Mouse (Mus musculus) hematopoietic stem cell, adult 5-6 weeks (primary cell): ENCODE data around the gene Tbx18. TPM values are rescaled to one million over a fixed set of nuclear protein-coding genes. Genes with fewer than 3 reads are reported as not detected.

Experiments
- ATAC-seq, 2 experiments: fragments of 125-278 bp in 1 of 2; replicated peaks in 1 of 2; 2 replicates each; pipeline ENCODE4 v1.8.0; 2016 to 2017; ENCODE audit warnings: inconsistent platforms in 2 of 2, mild to moderate bottlenecking in 2 of 2, moderate number of reproducible peaks in 2 of 2, low read depth in 1 of 2, moderate TSS enrichment in 1 of 2; ENCODE audit not compliant: low FRiP score in 2 of 2, poor library complexity in 2 of 2, severe bottlenecking in 2 of 2, insufficient read depth in 1 of 2, low TSS enrichment in 1 of 2
- total RNA-seq: library from RNA; stranded (forward); fragments of 172-1452, 232-1000 nt; gene quantifications from 2 replicates; pipeline ENCODE4 v1.2.3, GENCODE M21; 2017

Gene Tbx18
- total RNA-seq, 1 experiment from 2014 or later = not detected

DNA sequence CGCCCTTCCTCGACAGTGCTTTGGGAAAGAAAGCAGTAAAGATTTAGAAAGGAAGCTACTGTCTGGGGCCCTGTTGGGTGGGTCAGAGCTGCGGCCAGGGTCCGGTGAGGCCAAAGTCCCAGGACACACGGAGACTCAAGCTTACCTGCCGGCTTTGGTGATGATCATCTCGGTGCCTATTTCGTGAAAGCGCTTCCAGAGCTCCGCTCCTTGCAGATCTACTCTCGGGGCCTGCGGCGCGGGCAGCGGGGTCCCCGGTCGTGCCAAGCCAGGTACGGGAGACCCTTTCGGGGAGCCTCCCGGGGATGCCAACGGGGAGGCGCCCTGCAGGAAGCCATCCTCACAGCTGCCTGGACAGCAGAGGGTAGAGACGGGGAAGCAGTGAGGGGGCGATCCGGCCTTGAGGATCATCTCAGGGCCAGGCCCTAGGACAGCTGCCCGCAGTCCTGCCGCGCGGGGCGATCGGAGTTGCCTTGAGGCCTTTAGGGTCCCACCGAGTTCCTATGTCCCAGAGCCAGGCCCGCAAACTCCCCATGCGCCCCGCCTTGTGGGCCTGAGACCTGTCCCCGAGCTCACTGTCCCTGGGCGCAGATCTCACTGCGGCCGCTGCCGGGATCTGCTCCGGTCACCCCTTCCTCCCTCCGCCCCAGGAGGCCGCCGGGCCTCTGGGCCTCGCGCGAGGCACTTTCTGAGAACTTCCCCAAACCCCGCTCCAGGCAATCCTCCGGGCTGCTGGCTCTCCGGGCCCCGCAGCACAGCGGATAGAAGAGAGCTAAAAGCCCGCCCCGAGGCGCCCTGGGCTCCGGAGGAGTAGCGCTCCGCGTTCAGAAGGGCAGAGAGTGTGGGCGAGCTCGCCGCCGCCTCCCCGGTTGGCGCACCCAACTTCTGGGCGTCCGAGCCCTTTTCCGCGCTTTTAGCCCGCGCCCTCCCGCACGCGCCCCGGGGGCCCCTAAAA, 1.5 kb downstream of the Tbx18 start:
- ATAC-seq = peak; percentile 63 to 72

GRCm38 (mm10) chr9:87728107-87728506, 3.0 kb downstream of the Tbx18 start:
- ATAC-seq = no peak

DNA sequence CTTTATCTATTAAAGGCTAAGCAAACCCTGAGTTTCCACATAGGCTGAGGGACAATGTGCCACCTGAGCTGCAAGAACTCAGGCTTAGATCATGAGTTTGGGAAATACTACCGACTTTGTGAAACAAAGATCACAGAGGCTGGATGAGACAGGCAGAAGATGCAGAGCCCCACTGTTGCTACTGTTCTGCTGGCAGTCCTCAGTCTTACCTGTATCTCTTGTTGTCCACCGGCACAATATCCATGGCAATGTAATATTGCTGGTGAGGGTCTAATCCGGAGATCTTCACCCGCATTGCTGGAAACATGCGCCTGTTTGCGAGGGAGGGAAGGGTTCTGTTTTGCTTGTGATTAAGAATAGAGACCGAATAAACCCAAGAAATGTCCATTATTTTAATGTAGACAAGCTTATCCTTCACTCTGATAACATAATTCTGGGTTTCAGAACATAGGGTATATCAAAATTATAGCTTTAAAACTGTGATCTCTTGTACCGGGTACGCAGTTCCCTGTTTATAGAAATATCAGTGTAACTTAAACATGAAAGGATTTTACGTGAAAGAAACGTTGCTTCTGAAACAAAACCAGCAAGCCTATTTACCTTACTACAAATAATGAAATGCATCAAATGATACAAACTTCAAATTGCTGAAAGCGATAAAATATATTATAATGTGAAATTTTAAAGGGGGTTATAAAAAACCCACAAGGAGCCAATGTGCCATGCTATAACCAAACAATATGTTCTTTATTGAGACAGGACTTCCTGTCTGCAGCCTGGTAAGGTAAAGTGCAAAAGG, 3.7 kb downstream of the Tbx18 start:
- ATAC-seq = no peak

GRCm38 (mm10) chr9:87721793-87722192, 9.3 kb downstream of the Tbx18 start:
- no peak for ATAC-seq

DNA sequence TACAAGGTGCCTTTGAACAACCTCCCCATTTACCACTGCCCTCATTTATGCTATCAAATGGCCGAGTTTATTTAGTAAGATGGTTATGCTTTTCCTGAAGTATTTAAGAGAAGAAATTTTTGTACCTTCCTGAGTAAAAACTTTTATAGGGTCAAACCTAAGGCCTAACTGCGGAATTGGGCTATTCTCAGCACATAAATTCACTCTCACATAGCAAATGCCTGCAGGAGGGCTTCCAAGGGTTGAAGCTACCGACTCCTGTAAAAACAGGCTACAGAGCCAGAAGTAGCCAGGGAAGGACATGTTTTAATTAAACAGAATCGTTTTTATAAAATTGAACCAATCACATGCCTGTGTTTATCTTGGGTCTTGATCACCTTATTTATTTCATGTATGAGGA, 20.7 kb downstream of the Tbx18 start:
- ATAC-seq = no peak

DNA sequence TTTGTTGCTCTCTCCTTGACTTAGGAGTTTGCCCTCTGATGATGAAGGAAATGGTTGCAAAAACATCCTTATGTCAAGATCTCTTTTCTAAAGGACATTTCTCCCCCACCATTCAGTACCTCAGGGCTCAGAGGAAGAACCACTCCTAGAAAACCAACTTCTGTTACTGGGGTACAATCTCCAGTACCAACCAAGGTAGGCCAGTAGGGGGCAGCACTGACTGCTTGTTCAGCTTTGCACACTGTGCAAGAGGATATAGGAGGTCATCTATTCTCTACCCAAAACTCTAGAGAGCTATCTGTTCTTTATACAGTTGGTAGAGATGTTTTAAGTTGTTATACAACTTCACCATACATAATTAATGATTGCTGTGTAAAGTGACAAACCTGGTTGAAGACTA, 22.9 kb downstream of the Tbx18 start:
- peak; percentile 74 to 86; a peak in 3 of 4 replicates for ATAC-seq

GRCm38 (mm10) chr9:87702267-87702666, 28.8 kb downstream of the Tbx18 start:
- ATAC-seq = no peak

- ATAC-seq = no peak
These were observed 44.1 kb downstream of the Tbx18 start for GRCm38 (mm10) chr9:87686981-87687380.

DNA sequence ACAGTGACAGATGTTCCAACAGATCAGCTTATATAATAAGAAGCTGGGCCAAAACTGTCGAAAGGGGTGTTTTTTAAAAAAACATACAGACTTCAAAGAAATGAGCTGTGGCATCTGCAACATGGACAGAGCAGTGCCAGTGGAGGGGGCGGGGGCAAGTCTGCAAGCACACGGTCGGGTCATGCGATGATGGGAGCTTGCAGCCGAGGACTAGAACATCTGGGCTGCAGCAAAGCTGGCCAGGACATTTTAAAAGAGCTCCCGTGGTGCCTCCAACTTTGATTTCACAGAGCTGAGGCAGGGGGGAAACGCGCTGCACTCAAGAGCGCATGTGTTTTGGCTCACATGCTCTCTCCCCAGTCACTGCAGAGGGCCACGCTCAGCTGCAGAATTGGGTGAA, 48.8 kb downstream of the Tbx18 start:
- ATAC-seq = no peak
